Mouse (Mus musculus): ENCODE results near the gene Grid2. TPM values are rescaled to one million over a fixed set of nuclear protein-coding genes. Genes with fewer than 3 reads are reported as not detected.

Gene Grid2
- total and polyA plus RNA-seq, 3 experiments, result not detected

DNA sequence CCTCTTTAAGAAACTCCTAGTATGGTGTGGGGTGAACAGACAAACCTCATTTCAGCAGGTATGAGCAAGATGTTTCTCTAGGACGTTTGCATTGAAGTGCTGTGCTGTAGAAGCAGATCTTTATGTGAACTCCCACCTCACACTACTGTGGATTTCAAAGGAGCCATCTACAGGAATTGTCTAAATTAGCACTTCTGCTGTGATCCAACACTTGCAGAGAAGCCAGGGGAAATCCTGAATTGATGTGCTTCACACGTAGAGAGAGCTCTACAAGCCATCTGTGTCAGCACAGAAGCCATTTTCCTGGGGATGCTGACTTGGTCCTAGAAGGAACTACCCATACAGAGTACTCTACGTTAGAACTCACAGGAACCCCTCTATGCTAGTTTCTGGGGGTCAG is 430.0 kb downstream of the Grid2 start:
- H3K9ac ChIP-seq (ENCODE audit: control insufficient read depth, low read depth, low read length, poor library complexity, severe bottlenecking), result no peak overlapping the region
- no peaks in the 10 kb centered on the region for H3K36me3 ChIP-seq (ENCODE audit: control insufficient read depth in 1 of 2, insufficient read depth in 2 of 2, low read length in 2 of 2)
- H3K79me2 ChIP-seq (ENCODE audit: control insufficient read depth, insufficient read depth, low read length, poor library complexity), result no peaks in the 10 kb centered on the region
- H3K27me3 ChIP-seq (ENCODE audit: control insufficient read depth in 1 of 2, insufficient read depth in 2 of 2, low read length in 2 of 2), result no peaks in the 10 kb centered on the region
- no peaks in the 10 kb centered on the region for H3K4me1 ChIP-seq (ENCODE audit: control insufficient read depth in 1 of 2, insufficient read depth in 2 of 2, low read length in 2 of 2)
- H3K9me3 ChIP-seq (replicated peaks; ENCODE audit: insufficient read depth, low read length), result no peaks in the 10 kb centered on the region
- H3K4me3 ChIP-seq (ENCODE audit: control insufficient read depth in 1 of 2, insufficient read depth in 1 of 2, low read depth in 2 of 2, low read length in 2 of 2), result no peak overlapping the region
- no peak overlapping the region for H3K27ac ChIP-seq (ENCODE audit: control insufficient read depth, low read depth, low read length)
- no peak for DNase-seq (ENCODE audit: low read depth, low spot score)
- TF ChIP-seq E2F4 (IDR thresholded peaks at IDR 0.05; ENCODE audit: borderline replicate concordance, low read depth, low read length) (no peak), MXI1 (IDR thresholded peaks at IDR 0.05; ENCODE audit: low read depth, low read length) (no peak), USF1 (IDR thresholded peaks at IDR 0.05; ENCODE audit: low read depth, low read length) (no peak), TAL1 (IDR thresholded peaks at IDR 0.05; ENCODE audit: low read length) (no peak), ETS1 (IDR thresholded peaks at IDR 0.05; ENCODE audit: low read depth, low read length) (no peak), MAFK (IDR thresholded peaks at IDR 0.05; ENCODE audit: borderline replicate concordance, low read depth, low read length) (no peak), MEF2A (IDR thresholded peaks at IDR 0.05; ENCODE audit: extremely low read depth, insufficient replicate concordance, low read depth, low read length, poor library complexity, severe bottlenecking) (no peak), ZMIZ1 (IDR thresholded peaks at IDR 0.05; ENCODE audit: low read depth, low read length) (no peak), ELF1 (IDR thresholded peaks at IDR 0.05; ENCODE audit: low read depth, low read length) (no peak), KAT2A (conservative IDR thresholded peaks at IDR 0.05; ENCODE audit: low read depth, low read length) (no peak), ZC3H11A (IDR thresholded peaks at IDR 0.05; ENCODE audit: low read depth, low read length) (no peak), HCFC1 (IDR thresholded peaks at IDR 0.05; ENCODE audit: low read depth, low read length) (no peak), ZNF384 (IDR thresholded peaks at IDR 0.05; ENCODE audit: low read depth, low read length) (no peak), NRF1 (IDR thresholded peaks at IDR 0.05; ENCODE audit: insufficient read depth, low read depth, low read length, poor library complexity, severe bottlenecking) (no peak), BHLHE40 (IDR thresholded peaks at IDR 0.05; ENCODE audit: borderline replicate concordance, low read depth, low read length) (no peak)

DNA sequence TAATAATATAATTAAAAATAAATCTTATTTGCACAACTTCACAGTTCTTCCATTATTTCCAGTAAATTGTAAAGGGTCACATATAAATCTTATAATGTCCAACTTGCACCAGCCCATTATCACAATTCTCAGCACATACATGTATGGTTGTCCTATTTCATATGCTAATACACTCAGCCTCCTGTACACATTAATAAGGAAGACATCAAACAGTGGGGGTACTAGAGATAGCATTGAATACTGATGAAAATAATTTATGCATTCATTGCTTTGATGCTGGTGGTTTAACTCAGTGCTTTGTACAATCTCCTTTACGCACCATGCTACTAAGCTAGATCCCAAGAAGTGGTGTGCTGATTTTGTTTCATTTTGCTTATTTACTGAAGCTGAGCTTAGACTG is 446.0 kb downstream of the Grid2 start:
- Histone ChIP-seq H3K4me1 (ENCODE audit: control insufficient read depth in 1 of 2, insufficient read depth in 2 of 2, low read length in 2 of 2) (no peaks in the 10 kb centered on the region), H3K9ac (ENCODE audit: control insufficient read depth, low read depth, low read length, poor library complexity, severe bottlenecking) (no peak overlapping the region), H3K27me3 (ENCODE audit: control insufficient read depth in 1 of 2, insufficient read depth in 2 of 2, low read length in 2 of 2) (no peaks in the 10 kb centered on the region), H3K27ac (ENCODE audit: control insufficient read depth, low read depth, low read length) (no peak overlapping the region), H3K36me3 (ENCODE audit: control insufficient read depth in 1 of 2, insufficient read depth in 2 of 2, low read length in 2 of 2) (no peaks in the 10 kb centered on the region), H3K9me3 (replicated peaks; ENCODE audit: insufficient read depth, low read length) (no peaks in the 10 kb centered on the region), H3K4me3 (ENCODE audit: control insufficient read depth in 1 of 2, insufficient read depth in 1 of 2, low read depth in 2 of 2, low read length in 2 of 2) (no peak overlapping the region), H3K79me2 (ENCODE audit: control insufficient read depth, insufficient read depth, low read length, poor library complexity) (no peaks in the 10 kb centered on the region)
- no peak for TF ChIP-seq TCF12 (IDR thresholded peaks at IDR 0.05; ENCODE audit: low read depth, low read length)
- TF ChIP-seq NRF1 (IDR thresholded peaks at IDR 0.05; ENCODE audit: insufficient read depth, low read depth, low read length, poor library complexity, severe bottlenecking), result no peak
- TF ChIP-seq MAX (IDR thresholded peaks at IDR 0.05; ENCODE audit: low read length), result no peak
- no peak for TF ChIP-seq JUND (IDR thresholded peaks at IDR 0.05; ENCODE audit: low read depth, low read length)
- TF ChIP-seq EP300 (IDR thresholded peaks at IDR 0.05; ENCODE audit: low read depth in 1 of 2, low read length in 2 of 2), result no peak
- TF ChIP-seq UBTF (IDR thresholded peaks at IDR 0.05; ENCODE audit: borderline replicate concordance, insufficient read depth, low read depth, low read length), result no peak
- TF ChIP-seq MYC (IDR thresholded peaks at IDR 0.05; ENCODE audit: low read depth, low read length), result no peak
- no peak for TF ChIP-seq CHD2 (IDR thresholded peaks at IDR 0.05; ENCODE audit: low read length)
- no peak for TF ChIP-seq KAT2A (conservative IDR thresholded peaks at IDR 0.05; ENCODE audit: low read depth, low read length)
- no peak for TF ChIP-seq BHLHE40 (IDR thresholded peaks at IDR 0.05; ENCODE audit: borderline replicate concordance, low read depth, low read length)
- TF ChIP-seq MAFK (IDR thresholded peaks at IDR 0.05; ENCODE audit: borderline replicate concordance, low read depth, low read length), result no peak
- no peak for TF ChIP-seq RAD21 (IDR thresholded peaks at IDR 0.05; ENCODE audit: low read depth, low read length)
- no peak for TF ChIP-seq TBP (IDR thresholded peaks at IDR 0.05; ENCODE audit: low read depth, low read length)
- no peak for TF ChIP-seq E2F4 (IDR thresholded peaks at IDR 0.05; ENCODE audit: borderline replicate concordance, low read depth, low read length)
- no peak for TF ChIP-seq ZC3H11A (IDR thresholded peaks at IDR 0.05; ENCODE audit: low read depth, low read length)
- no peak for TF ChIP-seq POLR2A (IDR thresholded peaks at IDR 0.05; ENCODE audit: control insufficient read depth in 1 of 2, insufficient read depth in 1 of 2, low read depth in 1 of 2, low read length in 2 of 2, poor library complexity in 1 of 2)
- DNase-seq (ENCODE audit: low read depth, low spot score), result no peak

Data from MEL (cell line).